Mouse (Mus musculus): ENCODE data around the gene Mrpl2.
A peak's percentile ranks its signal among the peaks of the same experiment; 100 is the strongest.

- TF ChIP-seq POLR2A (IDR thresholded peaks at IDR 0.05; ENCODE audit: extremely low read depth, insufficient read depth, low read length) (peak; percentile 56; the same call in 1 of the 2 replicates), CTCF (IDR thresholded peaks at IDR 0.05; ENCODE audit: low read depth, low read length) (no peak)
Observed at GRCm38 (mm10) chr17:46680760-46681373, 34.8 kb downstream of the Mrpl2 start, which contains the start of gene Klhdc3.

All from liver, adult 2 months (tissue).